Mouse (Mus musculus) ES-Bruce4 (cell line): ENCODE measurements at regions not wholly inside any gene's neighbourhood (a gene's known extent, or its start where the extent isn't known, plus 50 kb on each side); places are given as distances from the start of the nearest gene placed in this dataset.
"Not testable (repeated sequence)": the region's sequence is repeated elsewhere in the genome, so short reads cannot be mapped to it uniquely, and the experiment has no call there.

ENCODE experiments used
- H3K27ac ChIP-seq: 2 replicates; pipeline ENCODE4 v1.5.1; 2012; ENCODE audit warnings: low read length, inconsistent platforms; ENCODE audit not compliant: insufficient read depth
- H3K27me3 ChIP-seq: 2 replicates; pipeline ENCODE4 v1.6.1; 2012; ENCODE audit warnings: mild to moderate bottlenecking, low read length, inconsistent platforms; ENCODE audit not compliant: control insufficient read depth, poor library complexity, insufficient read depth, severe bottlenecking
- H3K36me3 ChIP-seq: 2 replicates; pipeline ENCODE4 v1.6.1; 2012; ENCODE audit warnings: inconsistent platforms, mild to moderate bottlenecking, low read length, moderate library complexity; ENCODE audit not compliant: control insufficient read depth, poor library complexity, insufficient read depth, severe bottlenecking
- H3K4me1 ChIP-seq: one replicate; pipeline ENCODE4 v1.8.1; 2011; ENCODE audit warnings: low read length; ENCODE audit not compliant: control insufficient read depth, insufficient read depth
- H3K4me3 ChIP-seq: 2 replicates; pipeline ENCODE4 v1.5.1; 2011; ENCODE audit warnings: low read depth, mild to moderate bottlenecking, low read length
- H3K9ac ChIP-seq: 2 replicates; pipeline ENCODE4 v1.6.1; 2012; ENCODE audit warnings: low read depth, mild to moderate bottlenecking, inconsistent platforms; ENCODE audit not compliant: poor library complexity, severe bottlenecking
- H3K9me3 ChIP-seq: replicated peaks from 2 replicates; pipeline ENCODE4 v1.6.1; 2012; ENCODE audit warnings: mild to moderate bottlenecking, low read length, inconsistent platforms; ENCODE audit not compliant: control insufficient read depth, poor library complexity, insufficient read depth, severe bottlenecking
- CTCF ChIP-seq: IDR thresholded peaks from one replicate; pipeline ENCODE4 v1.8.1; 2011; ENCODE audit warnings: low read depth, low read length
- EP300 ChIP-seq: IDR thresholded peaks from 2 replicates; pipeline ENCODE4 v1.6.1; 2011; ENCODE audit warnings: low read depth, low read length; ENCODE audit not compliant: insufficient read depth
- POLR2A ChIP-seq: IDR thresholded peaks from one replicate; pipeline ENCODE4 v1.8.1; 2011; ENCODE audit warnings: low read length; ENCODE audit not compliant: insufficient read depth

DNA sequence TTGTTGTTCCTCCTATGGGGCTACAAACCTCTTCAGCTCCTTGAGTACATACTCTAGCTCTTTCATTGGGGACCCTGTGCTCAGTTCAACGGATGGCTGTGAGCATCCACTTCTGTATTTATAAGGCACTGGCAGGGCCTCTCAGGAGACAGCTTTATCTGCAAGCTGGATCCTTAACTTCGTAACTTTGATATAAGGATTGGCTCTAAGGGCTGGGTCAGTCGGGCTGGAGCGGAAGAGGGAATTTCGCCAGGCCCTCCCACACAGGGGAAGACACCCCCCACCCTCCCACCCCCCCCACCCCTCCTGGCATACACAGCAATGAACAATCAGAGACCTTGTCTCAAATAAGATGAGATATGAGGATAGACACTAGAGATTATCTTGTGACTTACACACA, 304.3 kb upstream of the Chordc1 start:
- H3K9ac ChIP-seq, result no peak overlapping the region
- no peaks in the 10 kb centered on the region for H3K9me3 ChIP-seq
- H3K27me3 ChIP-seq, result no peaks in the 10 kb centered on the region
- TF ChIP-seq CTCF (no peak), POLR2A (no peak), EP300 (no peak)
- no peaks in the 10 kb centered on the region for H3K36me3 ChIP-seq
- no peak overlapping the region for H3K4me3 ChIP-seq
- H3K4me1 ChIP-seq, result no peaks in the 10 kb centered on the region
- H3K27ac ChIP-seq, result no peak overlapping the region

DNA sequence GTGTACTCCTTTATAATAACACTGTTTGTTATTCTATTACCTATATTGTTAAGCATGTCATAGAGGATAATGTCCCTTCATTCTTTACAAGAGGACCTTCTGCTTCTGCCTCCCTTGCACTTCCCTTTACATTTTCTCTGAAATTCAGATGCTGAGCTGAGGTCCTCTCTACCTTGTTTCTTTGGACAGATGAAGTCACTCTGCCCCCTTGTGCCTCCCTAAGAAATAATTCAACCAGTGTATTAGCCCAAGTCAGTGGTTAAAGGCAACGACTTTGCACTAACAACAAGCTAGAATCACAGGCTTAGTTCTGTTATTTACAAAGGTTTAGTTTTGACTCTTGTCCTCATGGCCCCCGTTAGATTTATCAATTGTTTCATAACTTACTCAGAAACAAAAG, 289.4 kb upstream of the Chordc1 start:
- H3K4me1 ChIP-seq, result no peaks in the 10 kb centered on the region
- no peak for TF ChIP-seq CTCF
- TF ChIP-seq POLR2A, result no peak
- no peak for TF ChIP-seq EP300
- no peaks in the 10 kb centered on the region for H3K9me3 ChIP-seq
- no peaks in the 10 kb centered on the region for H3K36me3 ChIP-seq
- H3K27ac ChIP-seq, result no peak overlapping the region
- H3K4me3 ChIP-seq, result no peak overlapping the region
- H3K9ac ChIP-seq, result no peak overlapping the region
- H3K27me3 ChIP-seq, result no peaks in the 10 kb centered on the region

- Histone ChIP-seq H3K9me3 (no peaks in the 10 kb centered on the region), H3K4me1 (peaks cover 2% of the 10 kb centered on the region), H3K27ac (no peak overlapping the region), H3K36me3 (no peaks in the 10 kb centered on the region), H3K9ac (no peak overlapping the region), H3K4me3 (no peak overlapping the region), H3K27me3 (no peaks in the 10 kb centered on the region)
- no peak for TF ChIP-seq CTCF
- TF ChIP-seq EP300, result no peak
- no peak for TF ChIP-seq POLR2A
These were observed 250.6 kb upstream of the Chordc1 start for GRCm38 (mm10) chr9:18041346-18041745.

- not testable (repeated sequence) for H3K4me3 ChIP-seq, H3K9me3 ChIP-seq, H3K27me3 ChIP-seq, H3K27ac ChIP-seq, H3K36me3 ChIP-seq, H3K9ac ChIP-seq, H3K4me1 ChIP-seq
- TF ChIP-seq EP300, result peak; percentile 56; the same call in 1 of the 2 replicates
These were observed 249.3 kb upstream of the Chordc1 start for GRCm38 (mm10) chr9:18042636-18043035.

GRCm38 (mm10) chr9:18076942-18077341, 215.0 kb upstream of the Chordc1 start:
- Histone ChIP-seq H3K27me3 (no peaks in the 10 kb centered on the region), H3K27ac (no peak overlapping the region), H3K4me1 (no peaks in the 10 kb centered on the region), H3K4me3 (no peak overlapping the region), H3K36me3 (no peaks in the 10 kb centered on the region), H3K9me3 (peaks cover 14% of the 10 kb centered on the region), H3K9ac (no peak overlapping the region)
- TF ChIP-seq EP300 (no peak), POLR2A (no peak), CTCF (no peak)

GRCm38 (mm10) chr9:18078446-18078845, 213.5 kb upstream of the Chordc1 start:
- not testable (repeated sequence) for H3K9ac ChIP-seq, H3K4me1 ChIP-seq, H3K4me3 ChIP-seq, H3K27me3 ChIP-seq, H3K36me3 ChIP-seq
- peaks cover 14% of the 10 kb centered on the region for H3K9me3 ChIP-seq
- H3K27ac ChIP-seq, result peak overlapping the region; percentile 61

DNA sequence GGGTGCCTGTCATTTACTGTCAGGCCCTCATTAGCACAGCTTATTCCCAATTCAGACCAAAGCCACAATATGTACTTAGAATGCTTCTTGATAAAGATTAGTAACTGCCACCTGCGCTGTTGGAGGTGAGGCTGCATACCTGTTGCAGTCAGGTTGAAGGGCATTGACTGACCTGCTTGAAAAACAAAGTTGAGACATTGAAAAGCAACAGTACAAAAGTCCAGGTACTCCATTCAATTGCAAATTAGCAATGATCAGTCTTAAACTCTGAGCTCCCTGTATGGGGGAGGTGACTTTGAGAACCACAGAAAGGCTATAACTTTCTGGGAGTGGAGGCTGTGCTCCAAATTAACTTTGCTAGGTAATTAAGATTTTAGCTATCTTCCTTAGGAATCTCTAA, 212.8 kb upstream of the Chordc1 start:
- peaks cover 14% of the 10 kb centered on the region for H3K9me3 ChIP-seq
- H3K9ac ChIP-seq, H3K27me3 ChIP-seq, H3K4me1 ChIP-seq, H3K36me3 ChIP-seq, H3K4me3 ChIP-seq: not testable (repeated sequence)
- H3K27ac ChIP-seq, result peak overlapping the region; percentile 73; the same call in 1 of the 2 replicates
